Mouse (Mus musculus) bone marrow macrophage, adult 2 months (primary cell): Measurements from ENCODE around the gene Mslnl. TPM values are rescaled to one million over a fixed set of nuclear protein-coding genes. Genes with fewer than 3 reads are reported as not detected.
A peak's percentile ranks its signal among the peaks of the same experiment; 100 is the strongest.

ENCODE experiments used
- H3K27ac ChIP-seq: 2 replicates; pipeline ENCODE4 v1.5.1; 2012; ENCODE audit warnings: low read depth, low read length; ENCODE audit not compliant: insufficient read depth
- H3K4me1 ChIP-seq: 2 replicates; pipeline ENCODE4 v1.6.1; 2012; ENCODE audit warnings: low read length; ENCODE audit not compliant: control insufficient read depth, insufficient read depth
- H3K4me3 ChIP-seq: 2 replicates; pipeline ENCODE4 v1.5.1; 2012; ENCODE audit warnings: mild to moderate bottlenecking, low read length, moderate library complexity; ENCODE audit not compliant: insufficient read depth
- CTCF ChIP-seq: IDR thresholded peaks from 2 replicates; pipeline ENCODE4 v1.5.1; 2012; ENCODE audit warnings: low read depth, mild to moderate bottlenecking, low read length, moderate library complexity
- POLR2A ChIP-seq: IDR thresholded peaks from 2 replicates; pipeline ENCODE4 v1.6.1; 2012; ENCODE audit warnings: mild to moderate bottlenecking, low read depth, low read length, borderline replicate concordance
- polyA plus RNA-seq: library from polyadenylated mRNA; stranded (reverse); fragments of >200 nt; gene quantifications from 2 replicates; pipeline ENCODE4 v1.2.4, GENCODE M21; 2012; ENCODE audit not compliant: missing spikeins, insufficient read depth, insufficient read length

The Mslnl gene
- polyA plus RNA-seq: not detected in 2 replicates

GRCm38 (mm10) chr17:25735745-25736144 lies at the start of gene Mslnl:
TSS of gene Mslnl (plus strand) at chr17:25736042.
- no peak within 1 kb of the TSS for H3K4me3 ChIP-seq
- no peak within 1 kb of the TSS for H3K27ac ChIP-seq
- no peak for TF ChIP-seq POLR2A
- no peak for TF ChIP-seq CTCF
- no peaks in the 10 kb centered on the region for H3K4me1 ChIP-seq

GRCm38 (mm10) chr17:25686323-25686722 lies 49.5 kb upstream of the Mslnl start:
- peaks cover 6% of the 10 kb centered on the region for H3K4me1 ChIP-seq
- TF ChIP-seq POLR2A (no peak), CTCF (no peak)
- no peak overlapping the region for H3K4me3 ChIP-seq
- H3K27ac ChIP-seq: no peak overlapping the region

GRCm38 (mm10) chr17:25688922-25689321 lies 46.9 kb upstream of the Mslnl start:
- no peak overlapping the region for H3K4me3 ChIP-seq
- no peak overlapping the region for H3K27ac ChIP-seq
- H3K4me1 ChIP-seq: no peaks in the 10 kb centered on the region
- TF ChIP-seq POLR2A: no peak
- no peak for TF ChIP-seq CTCF

GRCm38 (mm10) chr17:25696263-25696662 lies 39.6 kb upstream of the Mslnl start:
- H3K4me1 ChIP-seq: no peaks in the 10 kb centered on the region
- no peak overlapping the region for H3K27ac ChIP-seq
- TF ChIP-seq CTCF (no peak), POLR2A (no peak)
- no peak overlapping the region for H3K4me3 ChIP-seq

- no peak overlapping the region for H3K27ac ChIP-seq
- no peaks in the 10 kb centered on the region for H3K4me1 ChIP-seq
- TF ChIP-seq CTCF (peak; percentile 68), POLR2A (no peak)
- no peak overlapping the region for H3K4me3 ChIP-seq
Measured at GRCm38 (mm10) chr17:25698446-25698845, 37.4 kb upstream of the Mslnl start.

- Histone ChIP-seq H3K4me3 (no peak overlapping the region), H3K4me1 (no peaks in the 10 kb centered on the region), H3K27ac (no peak overlapping the region)
- TF ChIP-seq CTCF (peak; percentile 9; the same call in 1 of the 2 replicates), POLR2A (no peak)
Measured at GRCm38 (mm10) chr17:25700863-25701496, 34.9 kb upstream of the Mslnl start.

- H3K27ac ChIP-seq: no peak overlapping the region
- no peak for TF ChIP-seq POLR2A
- TF ChIP-seq CTCF: no peak
- H3K4me3 ChIP-seq: no peak overlapping the region
- H3K4me1 ChIP-seq: no peaks in the 10 kb centered on the region
Measured at GRCm38 (mm10) chr17:25709994-25710393, 25.8 kb upstream of the Mslnl start.

GRCm38 (mm10) chr17:25711136-25711535 lies 24.7 kb upstream of the Mslnl start:
- no peak overlapping the region for H3K4me3 ChIP-seq
- no peak for TF ChIP-seq POLR2A
- TF ChIP-seq CTCF: no peak
- no peaks in the 10 kb centered on the region for H3K4me1 ChIP-seq
- no peak overlapping the region for H3K27ac ChIP-seq

GRCm38 (mm10) chr17:25715627-25716026 lies 20.2 kb upstream of the Mslnl start:
- Histone ChIP-seq H3K27ac (no peak overlapping the region), H3K4me1 (no peaks in the 10 kb centered on the region), H3K4me3 (no peak overlapping the region)
- TF ChIP-seq POLR2A (no peak), CTCF (no peak)

GRCm38 (mm10) chr17:25716130-25716529 lies 19.7 kb upstream of the Mslnl start:
- Histone ChIP-seq H3K4me1 (no peaks in the 10 kb centered on the region), H3K27ac (no peak overlapping the region), H3K4me3 (no peak overlapping the region)
- TF ChIP-seq CTCF (no peak), POLR2A (no peak)
